In genomic region chr15:26335791-26336190, GRCm38 (mm10) we compare ENCODE assay signal across 13 mouse cellular contexts. TPM values are rescaled to one million over a fixed set of nuclear protein-coding genes. Genes with fewer than 3 reads are reported as not detected.
"Had no signal": no experiment of that assay in that cellular context is flagged by ENCODE, and none has a peak within 500 bp of the region (broad histone marks: within the 10 kb centered on the region; RNA-seq: fewer than 3 reads in every experiment).

No protein-coding gene starts in this region.

- ATAC-seq: intestine, postnatal 0 days; lung, postnatal 0 days had no signal

- H3K9me3 ChIP-seq: limb, embryonic 10.5 days; liver, embryonic 15.5 days had no signal

- H3K27ac ChIP-seq: layer of hippocampus, adult 2 months; limb, embryonic 10.5 days; liver, embryonic 15.5 days had no signal

- H3K27me3 ChIP-seq: liver, embryonic 15.5 days had no signal

- H3K4me2 ChIP-seq: liver, embryonic 11.5 days; liver, embryonic 15.5 days had no signal

- DNase-seq: kidney, adult 8-10 months; kidney, postnatal 4 days; lung, adult 2 months; lung, postnatal 36 days; right cerebral cortex, postnatal 14 days; thymus, postnatal 36 days had no signal

- H3K4me1 ChIP-seq: limb, embryonic 10.5 days; liver, embryonic 15.5 days had no signal

- H3K4me3 ChIP-seq: layer of hippocampus, adult 2 months; limb, embryonic 10.5 days; liver, embryonic 15.5 days had no signal

- H3K9ac ChIP-seq: liver, embryonic 15.5 days had no signal

- H3K36me3 ChIP-seq: limb, embryonic 10.5 days; liver, embryonic 15.5 days had no signal

RNA-seq across cellular contexts. Expression of gene March11, which starts 26.9 kb away (rescaled TPM):
- polyA plus RNA-seq: intestine, postnatal 0 days; liver, embryonic 15.5 days; lung, postnatal 0 days; thymus, postnatal 0 days had no signal
